15 mouse cellular contexts compared by ENCODE assay signal in the genomic region with DNA sequence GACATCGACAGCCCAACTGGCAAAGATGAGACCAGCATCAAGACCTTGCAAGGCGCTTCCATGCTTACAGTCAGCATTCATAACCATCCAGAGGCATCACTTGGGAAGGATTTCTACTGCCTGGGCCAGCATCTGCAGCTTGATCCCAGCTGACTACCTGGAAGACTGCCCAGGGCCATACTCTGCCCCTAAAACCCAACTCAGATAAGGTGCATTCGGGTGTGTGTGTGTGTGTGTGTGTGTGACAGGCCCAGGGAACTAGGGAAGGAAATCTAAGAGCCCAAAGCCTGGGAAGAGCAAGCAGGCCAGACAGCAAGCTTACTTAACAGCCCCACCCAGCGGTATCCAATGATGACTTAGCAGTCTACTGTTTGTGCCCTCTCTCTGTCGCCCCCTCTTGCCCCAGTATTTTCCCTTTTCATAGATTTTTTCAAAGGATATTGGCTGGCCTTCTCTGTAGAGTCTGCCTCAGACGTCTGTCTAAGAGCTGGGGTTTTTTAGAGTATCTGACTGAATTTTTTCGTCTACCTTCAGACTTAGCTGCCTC. TPM values are rescaled to one million over a fixed set of nuclear protein-coding genes. Genes with fewer than 3 reads are reported as not detected.
DNase-seq lines count a peak whose midpoint lies in the region; ATAC-seq and TF ChIP-seq lines count a peak whose summit lies in the region.
"Had no signal": no experiment of that assay in that cellular context is flagged by ENCODE, and none has a peak within 500 bp of the region (broad histone marks: within the 10 kb centered on the region; RNA-seq: fewer than 3 reads in every experiment).

No protein-coding gene starts in this region.

- 57% methylated on average over 7 of the region's 7 CpGs for WGBS in liver, embryonic 12.5 days (ENCODE audit: insufficient replicate concordance)
- WGBS in forebrain, postnatal 0 days, result 58% methylated on average over 7 of the region's 7 CpGs

- DNase-seq in frontal cortex, postnatal 25 days (ENCODE audit: low spot score in 2 of 2), result no peak
- DNase-seq in liver, result peak; percentile 10
- DNase-seq in MN1 (ENCODE audit: low spot score), result peak; percentile 9
- DNase-seq in right cerebral cortex, postnatal 14 days, result no peak
- DNase-seq in forebrain, postnatal 0 days, result no peak
- DNase-seq: spleen, adult 18-20 months had no signal

- no peaks in the 10 kb centered on the region for H3K9me3 ChIP-seq in liver, embryonic 12.5 days (replicated peaks)
- no peaks in the 10 kb centered on the region for H3K9me3 ChIP-seq in forebrain, postnatal 0 days (ENCODE audit: low read length)
- H3K9me3 ChIP-seq: forebrain, embryonic 10.5 days; limb, embryonic 13.5 days; midbrain, embryonic 12.5 days had no signal

- H3K4me2 ChIP-seq in liver, embryonic 12.5 days, result no peak overlapping the region
- no peak overlapping the region for H3K4me2 ChIP-seq in forebrain, postnatal 0 days (ENCODE audit: low read depth)
- H3K4me2 ChIP-seq: limb, embryonic 13.5 days; midbrain, embryonic 12.5 days had no signal

- no peak for TF ChIP-seq CTCF in forebrain, postnatal 0 days (IDR thresholded peaks at IDR 0.05; ENCODE audit: low read depth)

- no peak overlapping the region for H3K9ac ChIP-seq in liver, embryonic 12.5 days
- H3K9ac ChIP-seq in forebrain, postnatal 0 days, result no peak overlapping the region
- H3K9ac ChIP-seq: limb, embryonic 13.5 days; midbrain, embryonic 12.5 days had no signal

- H3K27ac ChIP-seq in liver, embryonic 12.5 days, result no peak overlapping the region
- H3K27ac ChIP-seq in forebrain, postnatal 0 days (ENCODE audit: low read depth, low read length), result no peak overlapping the region
- H3K27ac ChIP-seq: forebrain, embryonic 10.5 days; limb, embryonic 13.5 days; midbrain, embryonic 12.5 days had no signal

- H3K4me3 ChIP-seq in liver, embryonic 12.5 days, result no peak overlapping the region
- H3K4me3 ChIP-seq in forebrain, postnatal 0 days (ENCODE audit: low read depth, low read length), result no peak overlapping the region
- H3K4me3 ChIP-seq: forebrain, embryonic 10.5 days; limb, embryonic 13.5 days; midbrain, embryonic 12.5 days had no signal

- H3K36me3 ChIP-seq in liver, embryonic 12.5 days, result peaks cover 9% of the 10 kb centered on the region
- H3K36me3 ChIP-seq in forebrain, postnatal 0 days (ENCODE audit: insufficient read depth), result peaks cover 13% of the 10 kb centered on the region
- H3K36me3 ChIP-seq: forebrain, embryonic 10.5 days had no signal

- peak; percentile 50; the same call in 1 of the 2 replicates for ATAC-seq in frontal cortex, adult (ENCODE audit: low TSS enrichment)
- no peak for ATAC-seq in liver, embryonic 12.5 days
- peak; percentile 43 for ATAC-seq in megakaryocyte-erythroid progenitor cell, adult 5-6 weeks (replicated peaks; ENCODE audit: low FRiP score, low TSS enrichment, poor library complexity, severe bottlenecking)
- ATAC-seq in forebrain, postnatal 0 days, result no peak
- ATAC-seq: activated CD4-positive, CD25-positive, alpha-beta regulatory T cell, adult 4 months; lung, postnatal 0 days had no signal

- H3K27me3 ChIP-seq in liver, embryonic 12.5 days (replicated peaks), result no peaks in the 10 kb centered on the region
- no peaks in the 10 kb centered on the region for H3K27me3 ChIP-seq in forebrain, postnatal 0 days (ENCODE audit: insufficient read depth, low read length)
- H3K27me3 ChIP-seq: limb, embryonic 13.5 days; midbrain, embryonic 12.5 days had no signal

- no peaks in the 10 kb centered on the region for H3K4me1 ChIP-seq in liver, embryonic 12.5 days
- no peaks in the 10 kb centered on the region for H3K4me1 ChIP-seq in forebrain, postnatal 0 days (ENCODE audit: insufficient read depth)
- H3K4me1 ChIP-seq: limb, embryonic 13.5 days had no signal

RNA-seq across cellular contexts. Expression of a gene that starts 57.8 kb away (rescaled TPM):
- polyA plus RNA-seq in liver, embryonic 12.5 days (2016; fragmentation: Nextera tagmentation; extraction: Ambion mirVana), result 0.05 TPM in 1 of 2 replicates, not detected in the other
- not detected in 2 replicates for total RNA-seq in megakaryocyte-erythroid progenitor cell, adult 5-6 weeks (2014; fragmentation: Nextera tagmentation)
- 0.08 TPM in 1 of 2 replicates, not detected in the other for total RNA-seq in megakaryocyte-erythroid progenitor cell, adult 5-6 weeks (2017)
- total RNA-seq in forebrain, postnatal 0 days (2014; rRNA removed), result 0.31 and 0.76 TPM in 2 replicates
- 0.28 and 0.51 TPM in 2 replicates for polyA plus RNA-seq in forebrain, postnatal 0 days (2015; fragmentation: Nextera tagmentation; extraction: Ambion mirVana)
- total RNA-seq: gastrocnemius, adult 18-20 months had no signal

Comparison
In these comparisons a context has a peak if more than half of its experiments do, and no peak if none do; other contexts are left out.
1. ATAC-seq: peak in frontal cortex, adult (single experiment) and megakaryocyte-erythroid progenitor cell, adult 5-6 weeks (single experiment); none in liver, embryonic 12.5 days (single experiment) and forebrain, postnatal 0 days (single experiment).
2. DNase-seq: peak in liver (single experiment) and MN1 (single experiment); none in frontal cortex, postnatal 25 days (0 of 2), right cerebral cortex, postnatal 14 days (single experiment) and forebrain, postnatal 0 days (single experiment).